Mouse (Mus musculus) spleen, adult 18-20 months (tissue): ENCODE results near the gene Brd7.

ENCODE experiments used
- DNase-seq, 2 experiments: peaks; one replicate each; pipeline ENCODE4 v3.0.0; 2022; ENCODE audit warnings: mixed read lengths in 2 of 2

The Brd7 gene

DNA sequence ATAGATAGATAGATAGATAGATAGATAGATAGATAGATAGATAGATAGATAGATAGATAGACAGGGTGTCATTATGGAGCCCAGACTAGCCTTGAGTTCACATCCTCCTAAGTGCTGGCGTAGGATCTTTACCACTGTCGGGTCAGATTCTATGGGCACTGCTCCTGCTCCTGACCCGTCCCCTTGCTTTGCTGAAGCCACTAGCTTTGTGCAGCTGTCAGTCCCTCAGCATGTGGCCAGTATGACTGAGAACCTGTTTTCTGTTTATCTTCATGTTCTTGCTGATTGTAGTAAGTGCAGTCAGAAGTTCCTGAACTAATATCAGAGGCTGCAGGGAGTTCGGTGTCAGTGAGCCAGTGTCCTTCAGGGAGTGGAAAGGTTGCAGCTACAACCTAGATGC is 54.3 kb downstream of the Brd7 start:
- DNase-seq, result no peak

DNA sequence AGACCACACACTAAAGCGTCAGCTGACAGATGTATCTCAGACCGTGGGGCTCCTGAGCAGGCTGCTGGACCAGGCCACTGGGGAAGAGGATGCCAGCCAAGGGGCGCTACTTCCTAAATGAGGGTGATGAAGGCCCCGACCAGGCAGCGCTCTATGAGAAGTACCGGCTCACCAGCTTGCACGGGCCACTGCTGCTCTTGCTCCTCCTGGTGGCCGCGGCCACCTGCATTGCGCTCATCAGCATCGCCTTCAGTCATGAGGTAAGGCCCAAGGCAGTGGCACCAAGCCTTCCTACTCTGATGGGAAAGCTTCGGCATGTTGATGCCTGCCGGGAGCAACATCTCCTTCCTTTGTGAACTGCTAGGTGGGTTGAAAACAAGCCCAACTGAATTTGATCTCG is 55.5 kb downstream of the Brd7 start:
- no peak for DNase-seq

DNA sequence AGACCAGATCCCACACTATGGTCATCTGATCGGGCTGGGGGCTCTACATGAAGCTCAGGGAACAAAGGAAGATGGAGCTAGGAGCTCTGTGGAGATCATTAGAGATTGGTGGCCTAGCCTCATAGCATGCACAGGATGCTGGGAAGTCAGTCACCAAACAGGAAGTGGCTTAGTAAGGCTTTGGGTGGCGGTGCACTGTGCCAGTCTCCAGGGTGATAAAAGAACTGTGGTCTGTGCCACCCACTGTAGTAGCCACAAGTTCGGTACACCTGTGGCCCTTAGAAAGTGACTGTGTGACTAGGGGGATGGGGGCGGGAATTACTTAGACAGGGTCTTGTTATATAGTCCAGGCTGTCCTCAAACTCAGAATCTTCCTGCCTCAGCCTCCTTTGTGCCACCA is 56.2 kb downstream of the Brd7 start:
- DNase-seq, result no peak

DNA sequence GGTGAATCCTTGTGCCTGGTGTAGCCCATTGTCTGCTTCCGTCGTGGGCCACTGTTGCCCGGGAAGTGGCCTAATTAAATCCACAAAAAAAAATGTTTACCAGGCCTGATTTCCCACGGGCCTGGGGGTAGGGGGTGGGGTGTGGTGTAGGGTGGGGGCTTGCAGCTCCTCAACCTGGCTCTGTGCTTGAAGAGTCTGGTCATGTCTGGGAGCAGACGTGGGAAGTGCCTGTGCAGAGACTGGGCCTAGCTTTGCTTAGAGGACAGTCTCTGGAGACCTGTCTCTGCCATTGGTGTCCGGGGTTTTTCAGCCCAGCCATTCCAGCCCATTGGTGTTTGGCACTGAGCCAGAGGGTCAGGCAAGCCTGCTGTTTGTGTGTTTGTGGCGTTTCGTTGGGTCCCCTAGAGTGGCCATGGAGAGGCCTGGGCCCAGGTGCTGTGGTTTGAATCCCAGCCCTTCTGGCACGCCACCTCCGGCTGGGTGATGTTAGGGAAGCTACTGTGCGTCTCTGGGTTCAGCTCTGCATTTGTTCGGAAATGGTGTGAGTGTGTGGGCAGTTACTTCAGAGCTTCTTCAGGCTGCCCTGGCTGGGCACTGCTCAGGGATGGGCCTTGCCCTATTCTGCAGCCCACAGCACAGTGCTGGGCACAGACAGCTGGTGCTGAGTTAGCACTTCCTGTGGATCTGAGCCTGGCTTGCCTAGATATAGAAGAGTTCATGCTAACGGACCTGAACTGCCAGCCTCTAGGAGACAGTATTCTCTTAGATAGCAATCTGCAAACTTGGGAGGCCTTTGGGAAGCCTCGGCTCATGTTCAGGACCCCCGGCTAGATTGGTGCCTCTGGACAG is 60.2 kb downstream of the Brd7 start:
- DNase-seq, result no peak

DNA sequence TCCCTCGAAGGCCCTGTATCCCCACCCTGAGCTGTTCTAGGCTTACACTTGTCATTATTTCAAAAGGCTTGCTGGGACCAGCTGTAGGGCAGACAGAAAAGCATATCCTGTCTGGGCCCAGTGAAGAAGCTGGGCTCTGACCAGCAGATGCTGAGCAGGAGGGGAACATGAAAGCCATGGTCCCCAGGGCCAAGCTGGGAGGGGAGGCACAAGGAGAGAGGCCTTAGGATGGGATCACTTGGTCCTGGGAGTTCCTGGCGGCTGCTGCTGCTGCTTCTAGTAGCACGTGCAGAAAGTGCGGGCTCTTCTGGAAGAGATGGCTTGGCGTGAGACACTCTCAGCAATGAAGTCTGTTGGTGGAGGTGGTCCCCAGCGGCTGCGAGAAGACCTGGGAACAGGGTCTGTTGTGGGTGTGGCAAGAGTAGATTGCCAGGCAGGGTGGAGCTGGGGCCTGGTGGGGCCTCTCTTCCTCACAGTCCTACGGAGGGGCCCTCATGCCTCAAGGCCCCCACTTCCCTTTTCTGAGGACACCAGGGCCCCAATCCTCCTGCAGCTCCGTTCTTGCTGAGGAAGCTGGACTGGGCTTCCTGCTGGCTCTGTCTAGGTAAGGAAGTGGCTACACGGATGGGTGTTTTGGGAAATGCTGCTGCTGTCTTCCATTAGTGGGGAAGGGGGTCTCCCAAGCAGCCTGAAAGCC is 61.9 kb downstream of the Brd7 start:
- DNase-seq, result no peak

DNA sequence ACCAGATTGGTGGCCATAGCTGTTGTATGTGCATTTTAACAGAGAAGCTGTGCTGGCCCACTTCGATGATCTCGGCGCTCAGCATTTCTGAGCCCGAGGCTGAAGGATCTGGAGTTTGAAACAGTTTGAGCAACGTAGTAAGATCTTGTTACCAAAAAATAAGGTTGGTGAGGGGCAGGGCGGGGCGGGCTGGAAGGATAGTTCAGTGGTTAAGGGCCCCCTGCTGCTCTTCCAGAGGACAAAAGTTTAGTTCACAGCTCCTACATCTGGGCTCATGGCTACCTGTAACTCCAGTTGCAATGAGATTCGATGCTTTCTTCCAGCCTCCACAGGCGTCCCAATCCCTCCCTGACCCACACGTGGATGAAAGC is 63.3 kb downstream of the Brd7 start:
- no peak for DNase-seq

DNA sequence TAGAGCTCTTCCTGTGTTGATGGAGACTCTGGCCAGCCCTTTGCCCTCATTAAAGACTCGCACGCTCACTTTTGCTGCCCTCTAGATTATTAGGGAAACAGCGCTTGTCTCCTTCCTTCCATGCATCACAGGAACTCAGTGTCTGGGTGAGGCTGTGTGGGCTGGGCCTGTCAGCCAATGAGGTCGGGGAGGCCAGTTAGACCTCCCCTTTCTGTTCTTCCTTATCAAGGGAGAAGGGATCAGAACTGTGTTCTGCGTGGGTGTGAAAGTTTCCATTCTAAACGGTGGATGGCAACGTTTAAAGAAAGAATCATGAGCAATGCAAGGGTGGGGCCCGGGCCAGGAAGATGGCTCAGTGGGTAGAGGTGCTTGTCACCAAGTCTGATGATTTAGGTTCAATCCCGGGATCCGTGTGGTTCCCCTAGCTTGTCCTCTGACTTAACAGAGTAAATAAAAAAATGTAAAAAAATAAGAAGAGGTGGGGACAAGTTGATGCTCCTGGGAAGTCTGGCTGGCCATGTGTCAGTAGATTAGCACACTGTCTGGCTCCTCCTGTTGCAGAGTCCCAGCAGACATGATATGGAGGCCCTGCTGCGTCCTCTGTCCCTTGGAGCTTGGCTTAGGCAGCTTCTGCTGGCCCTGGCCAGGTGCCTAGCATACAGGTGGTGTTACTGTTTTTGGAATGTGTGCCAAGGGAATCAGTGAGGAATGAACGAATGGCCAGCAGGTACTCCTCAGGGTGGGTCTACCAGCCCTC is 63.8 kb downstream of the Brd7 start:
- DNase-seq, result no peak

DNA sequence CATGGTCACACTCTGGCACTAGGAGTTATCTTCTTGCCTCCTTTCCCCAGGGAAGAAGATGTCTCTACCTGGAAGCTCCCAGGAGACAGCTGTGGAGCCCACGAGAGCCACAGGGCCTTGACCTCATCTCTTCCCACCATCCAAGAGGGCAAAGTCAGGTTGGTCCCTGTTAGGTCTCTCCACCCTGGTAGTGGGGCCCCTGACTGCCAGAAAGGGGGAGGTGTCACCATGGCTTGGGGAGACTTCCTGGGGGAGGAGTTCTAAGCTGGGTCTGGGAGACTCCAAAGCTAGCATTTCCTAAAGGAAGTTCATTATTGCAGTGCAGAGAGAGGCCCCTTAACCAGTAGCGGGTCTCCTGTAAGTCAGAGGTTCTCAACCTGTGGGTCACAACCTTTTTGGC is 67.0 kb downstream of the Brd7 start:
- DNase-seq, result peak in 1 of 2 experiments; percentile 3

DNA sequence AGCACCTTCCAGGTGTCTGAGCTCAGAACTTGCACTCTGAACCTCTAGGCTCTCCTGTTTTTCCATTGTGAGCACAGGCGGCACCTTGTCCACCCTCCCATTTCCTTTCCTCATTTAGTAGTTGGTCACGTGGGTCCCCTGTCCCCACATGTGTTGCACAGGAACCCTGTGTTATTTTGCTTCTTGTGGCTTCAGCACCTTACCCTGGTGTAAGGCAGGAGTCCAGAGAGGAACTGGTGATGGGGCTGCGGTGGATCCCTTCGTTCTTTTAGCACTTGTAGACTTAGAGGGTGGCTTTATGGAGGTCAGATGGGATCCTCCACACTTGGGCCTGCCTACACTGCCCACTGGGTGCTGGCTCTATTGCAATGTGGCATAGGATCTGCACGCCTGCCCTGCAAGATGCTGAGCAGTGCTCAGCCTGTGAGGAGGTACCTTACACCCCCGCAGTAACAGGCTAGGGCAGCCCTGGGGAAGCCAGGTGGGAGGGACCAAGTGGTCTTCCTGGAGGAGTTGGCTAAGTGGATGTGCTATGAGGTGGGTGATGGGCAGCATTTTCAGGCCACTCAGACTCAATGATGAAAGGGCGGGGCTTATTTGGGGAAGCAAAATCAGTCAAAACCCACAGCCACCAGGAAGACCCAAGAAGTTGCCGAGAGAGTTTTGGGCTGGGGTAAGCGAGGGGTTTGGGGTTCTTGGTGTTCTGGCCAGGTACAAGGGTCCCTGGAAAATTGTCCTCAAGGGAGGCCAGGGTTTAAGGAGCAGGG is 68.2 kb downstream of the Brd7 start:
- DNase-seq, result peak; percentile 65 to 70

DNA sequence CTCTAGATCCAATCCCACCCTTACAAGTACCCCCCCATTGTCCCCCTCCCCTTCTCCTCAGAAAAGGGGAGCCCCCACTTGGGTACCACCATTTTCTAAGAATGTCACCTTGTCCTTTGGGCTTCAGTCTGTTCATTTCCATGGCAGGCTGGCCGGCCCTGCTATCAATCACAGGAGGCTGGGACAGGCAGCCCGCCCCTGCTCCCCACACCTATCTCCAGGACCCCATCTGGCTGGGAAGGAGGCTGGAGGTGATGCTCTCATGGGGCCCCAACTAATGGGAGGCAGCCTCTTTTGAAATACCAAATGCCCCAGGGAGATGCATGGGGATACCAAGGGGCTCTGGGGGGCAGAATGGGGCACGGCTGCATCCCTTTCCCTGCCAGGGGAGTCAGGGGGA is 69.1 kb downstream of the Brd7 start:
- DNase-seq, result no peak

DNA sequence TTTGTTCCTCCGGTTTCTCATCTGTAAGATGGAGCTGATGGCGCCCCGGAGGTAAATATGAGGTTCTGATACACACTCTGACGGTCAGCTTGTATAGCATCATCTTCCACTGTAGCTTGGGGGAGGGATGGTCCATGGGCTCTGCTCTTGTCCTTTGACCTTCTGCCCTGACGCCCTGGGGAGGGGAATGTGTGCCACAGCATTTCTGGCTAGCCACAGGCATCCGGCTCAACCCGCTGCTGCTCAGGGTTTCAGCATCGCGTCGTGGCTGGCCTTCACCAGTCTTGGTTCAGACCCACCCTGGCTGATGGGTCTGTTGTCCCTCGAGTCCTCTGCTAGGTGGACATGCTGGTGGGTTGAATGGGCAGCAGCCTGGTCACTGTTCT is 70.7 kb downstream of the Brd7 start:
- no peak for DNase-seq

DNA sequence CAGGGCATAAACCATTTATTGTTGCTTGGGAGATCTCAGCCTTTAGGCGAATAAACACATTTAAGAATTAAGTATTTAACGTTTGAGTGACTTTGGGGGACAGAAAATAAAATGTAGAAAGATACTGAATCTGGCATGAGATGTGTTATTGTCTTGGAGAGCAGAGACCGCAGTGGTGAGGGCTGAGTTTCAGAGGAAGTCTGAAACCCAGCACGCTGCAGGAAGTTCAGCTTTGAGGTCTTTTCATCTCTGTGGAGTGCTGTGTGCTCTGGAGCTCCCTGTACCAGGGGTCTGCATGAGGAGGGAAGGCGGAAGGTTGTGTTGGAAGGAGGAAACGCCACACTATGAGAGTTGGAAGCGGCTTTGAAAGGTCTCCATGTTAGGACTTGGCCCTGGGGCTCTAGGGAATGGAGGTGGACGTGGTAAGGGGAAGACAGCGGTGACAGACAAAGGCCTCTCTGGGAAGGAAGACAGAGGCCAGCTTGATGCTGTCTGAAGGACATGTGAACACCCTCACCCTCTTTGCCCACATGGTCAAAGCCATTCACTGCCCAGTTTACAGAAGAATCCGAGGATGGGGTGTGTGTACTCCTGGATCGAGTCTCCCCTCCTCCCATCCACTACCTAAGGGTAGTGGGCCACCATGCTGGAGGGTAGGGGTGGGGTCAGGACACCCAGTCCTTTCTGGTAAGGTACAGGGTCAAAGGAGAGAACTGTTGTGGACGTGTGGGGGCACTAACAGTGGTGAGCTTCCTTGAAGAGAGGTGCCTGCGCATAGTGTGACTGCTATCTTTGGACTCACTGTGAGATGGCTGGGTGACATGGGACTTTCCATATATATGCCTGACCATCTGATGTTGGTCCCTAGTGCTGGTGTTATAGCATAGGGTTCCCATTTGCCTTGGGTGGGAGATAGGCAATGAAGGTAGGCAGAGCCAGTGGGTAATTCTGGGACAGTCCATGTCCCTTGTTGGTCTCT is 71.4 kb downstream of the Brd7 start:
- no peak for DNase-seq

DNA sequence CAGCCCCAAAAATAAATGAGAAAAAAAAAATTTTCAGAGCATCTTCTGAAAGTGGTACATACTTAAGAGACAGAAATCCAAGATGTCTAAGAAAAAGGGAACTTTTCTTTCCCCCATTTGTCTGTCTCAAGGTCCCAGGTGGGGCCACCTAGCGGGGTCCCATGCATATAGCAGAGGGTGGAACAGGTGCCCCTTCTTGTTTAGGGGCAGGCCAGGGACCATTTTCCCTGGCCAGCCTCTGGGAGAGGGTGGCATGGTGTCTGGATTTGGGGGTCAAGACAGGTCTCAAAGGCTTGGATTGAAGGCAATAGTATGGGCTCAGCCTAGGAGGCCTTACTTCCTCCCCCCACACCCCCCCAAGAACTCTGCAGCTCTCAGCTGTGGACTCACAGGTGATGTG is 72.1 kb downstream of the Brd7 start:
- peak in 1 of 2 experiments; percentile 60 for DNase-seq

DNA sequence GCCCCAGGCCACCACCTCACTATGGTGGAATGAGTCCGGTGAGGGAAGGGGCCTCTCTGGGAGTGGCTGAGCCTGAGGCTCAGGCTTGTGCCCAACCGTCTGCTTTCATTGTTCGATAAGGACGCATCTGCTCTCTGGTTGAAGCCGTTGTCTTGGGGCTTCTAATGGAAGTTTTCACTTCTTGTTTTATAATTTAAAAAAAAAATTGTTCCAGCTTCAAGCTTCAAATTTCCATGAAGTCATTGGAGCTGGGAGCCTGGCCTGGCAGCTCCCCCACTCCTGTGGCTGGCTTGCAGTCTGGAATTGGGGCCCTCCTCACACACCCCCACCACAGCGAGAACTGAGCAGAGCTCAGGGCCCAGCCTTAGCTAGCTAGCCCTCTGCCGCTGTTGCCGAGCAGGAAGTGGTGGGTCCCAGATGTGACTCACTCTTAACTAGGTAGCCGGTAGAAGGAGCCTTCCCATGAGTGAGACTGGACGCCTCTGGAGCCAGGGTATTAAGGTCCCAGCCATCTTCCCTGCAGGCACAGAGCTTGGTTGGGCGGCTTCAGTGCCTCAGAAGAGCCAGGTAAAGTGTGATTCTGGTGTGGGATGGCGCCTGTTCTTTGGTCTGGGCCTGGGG is 73.3 kb downstream of the Brd7 start:
- DNase-seq, result peak; percentile 53 to 64

DNA sequence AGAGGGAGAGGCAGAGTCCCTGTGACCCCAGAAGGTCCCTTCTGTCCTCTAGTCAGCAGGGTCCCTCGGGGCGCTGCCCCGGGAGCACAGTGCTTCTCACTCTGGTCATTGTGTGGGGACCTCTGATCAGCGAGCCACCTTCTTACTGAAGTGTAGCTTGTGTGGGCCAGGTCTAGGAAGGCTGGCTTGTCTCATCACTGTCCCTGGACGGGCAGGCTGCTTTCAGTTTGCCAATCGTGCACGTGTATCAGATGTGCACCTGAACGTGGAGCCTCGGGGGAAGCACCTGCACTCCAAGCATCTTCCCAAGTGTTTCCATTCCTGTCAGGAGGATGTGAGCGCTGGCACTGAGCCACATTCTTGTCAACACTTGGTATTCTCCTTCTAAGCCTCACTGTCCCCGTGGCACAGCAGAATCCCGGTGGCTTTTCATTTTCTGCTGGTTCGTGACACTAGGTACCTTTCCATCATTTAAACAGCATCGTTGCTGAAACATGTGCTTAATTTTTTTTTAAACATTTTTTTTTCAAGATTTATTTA is 75.5 kb downstream of the Brd7 start:
- DNase-seq, result no peak

DNA sequence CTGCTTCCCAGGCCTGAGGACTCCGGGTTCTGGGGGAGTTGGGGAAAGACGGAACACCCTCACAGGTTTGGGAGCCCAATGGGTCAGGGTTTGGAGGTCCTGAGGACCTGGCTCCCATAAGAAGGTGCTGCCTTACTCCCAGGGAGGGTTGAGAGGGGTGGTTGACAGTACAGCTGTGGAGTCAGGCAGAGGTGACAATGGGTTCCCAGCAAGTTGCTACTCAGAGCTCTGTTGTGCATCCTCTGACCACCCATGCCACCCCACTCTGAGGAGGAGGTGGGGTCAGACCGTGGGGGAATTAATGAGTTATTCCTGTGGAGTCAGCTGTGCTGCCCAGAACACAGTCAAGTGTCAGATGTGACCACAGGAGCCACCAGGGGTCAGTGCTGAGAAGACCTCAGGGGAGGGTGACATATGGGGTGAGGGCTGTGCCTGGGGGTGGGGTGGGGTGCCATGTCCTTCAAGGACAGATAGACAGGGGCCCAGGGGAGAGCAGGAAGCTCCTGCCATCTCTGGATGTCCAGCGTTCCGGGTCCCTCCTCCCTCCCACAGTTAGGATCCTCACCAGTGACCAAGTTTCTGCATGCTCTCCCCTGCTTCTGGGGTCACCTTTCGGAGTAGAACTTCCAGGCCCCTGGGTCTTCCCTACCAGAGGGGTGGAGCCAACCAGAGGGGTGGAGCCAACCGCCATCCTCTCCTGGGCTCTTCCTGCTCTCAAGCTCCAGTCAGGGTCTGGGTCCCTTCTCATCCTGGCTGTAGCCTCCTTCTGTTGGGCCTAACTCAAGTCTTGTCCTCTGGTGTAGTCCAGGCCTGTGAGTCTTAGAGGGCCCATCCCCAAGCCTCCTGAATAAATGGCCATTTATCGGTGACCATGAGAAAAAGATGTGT is 76.3 kb downstream of the Brd7 start:
- DNase-seq, result peak; percentile 41 to 59

DNA sequence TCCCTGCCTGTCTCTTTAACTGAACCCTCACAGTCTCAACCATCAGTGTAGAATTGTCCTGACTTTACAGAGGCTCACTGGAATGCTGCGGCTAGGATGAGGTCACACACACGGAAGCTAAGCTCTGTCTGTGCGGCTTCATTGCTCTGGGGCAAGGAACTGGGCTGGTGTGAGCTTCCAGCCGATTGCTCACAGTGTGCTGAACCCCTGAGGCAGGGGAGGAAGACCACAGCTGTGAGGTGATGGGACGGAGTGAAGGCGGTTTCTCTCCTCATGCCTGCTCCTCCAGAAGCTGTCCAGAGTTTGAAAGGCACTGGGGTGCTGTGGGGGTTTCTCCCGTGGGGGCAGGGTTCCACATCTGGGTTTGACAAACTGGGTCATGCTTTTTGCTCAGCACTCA is 77.3 kb downstream of the Brd7 start:
- no peak for DNase-seq

DNA sequence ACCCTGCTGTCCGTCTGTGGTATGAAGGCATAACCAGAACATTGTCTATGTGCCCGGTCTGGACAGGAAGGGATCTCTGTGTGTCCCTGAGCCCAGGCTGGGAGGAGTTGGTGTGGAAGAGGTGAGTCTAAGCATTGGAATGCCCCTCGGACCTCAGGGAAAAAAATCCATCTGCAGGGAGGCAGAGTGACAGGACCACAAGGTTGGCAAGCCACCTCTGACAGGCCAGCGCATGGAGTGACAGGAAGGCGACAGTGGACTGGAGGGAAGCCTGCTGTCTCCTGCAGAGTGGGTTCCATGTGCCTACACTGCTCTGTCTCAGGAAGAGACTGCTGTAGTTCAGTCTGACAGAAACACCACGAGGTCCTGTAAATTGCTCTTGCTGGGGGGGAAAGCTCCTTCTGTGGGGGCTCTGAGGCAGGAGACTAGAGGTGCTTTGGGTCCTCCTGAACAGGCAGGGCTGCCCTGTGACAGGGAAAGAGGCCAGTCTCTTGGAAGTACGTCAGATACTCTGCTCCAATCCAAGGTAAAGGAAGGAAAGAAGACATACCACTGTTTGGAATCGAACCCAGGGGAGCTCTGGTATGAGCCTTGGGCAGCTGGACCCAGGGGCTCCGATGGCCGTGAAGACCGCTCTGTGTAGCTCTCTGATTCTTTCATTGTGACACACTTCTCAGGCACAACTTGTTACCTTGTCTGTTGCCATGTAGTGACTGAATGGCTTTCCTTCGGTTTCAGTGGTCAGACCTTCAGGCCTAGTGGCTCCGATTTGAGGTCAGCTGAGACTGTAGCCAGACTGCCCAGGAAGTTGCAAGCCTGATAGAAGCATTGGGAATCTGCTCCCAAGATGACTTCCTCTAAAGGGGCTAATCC is 78.5 kb downstream of the Brd7 start:
- DNase-seq, result no peak

DNA sequence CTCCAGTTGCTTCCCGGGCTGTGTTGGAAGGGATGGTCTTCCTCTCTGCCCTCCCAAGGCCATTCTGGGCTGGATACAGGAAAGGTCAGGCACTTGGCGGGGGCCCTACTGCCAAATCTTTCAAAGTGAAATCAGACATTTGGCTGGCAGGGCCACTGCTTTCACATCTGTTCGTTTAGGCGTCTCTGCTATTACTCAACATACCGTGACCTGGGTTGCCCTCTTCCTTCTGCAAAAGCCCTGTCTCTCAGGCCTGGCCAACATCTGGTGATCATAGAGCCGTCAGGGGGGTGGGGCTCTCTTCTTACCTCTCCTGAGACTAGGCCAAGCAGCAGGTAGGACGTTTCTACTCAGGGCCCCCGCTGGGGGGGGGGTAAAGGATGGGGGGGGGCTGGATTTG is 79.3 kb downstream of the Brd7 start:
- DNase-seq, result peak; percentile 50 to 53
